Mouse (Mus musculus): Measurements from ENCODE around the gene Stac3. TPM values are rescaled to one million over a fixed set of nuclear protein-coding genes. Genes with fewer than 3 reads are reported as not detected.

The Stac3 gene
- 8.8 and 9.8 TPM in 2 replicates for polyA plus RNA-seq (2012; rRNA removed)

GRCm38 (mm10) chr10:127500894-127501893 lies at the start of gene Stac3:
TSS of gene Stac3 (plus strand) at chr10:127501686.
- no peak for DNase-seq (ENCODE audit: extremely low spot score in 1 of 2, low spot score in 1 of 2)

- DNase-seq (ENCODE audit: extremely low spot score in 1 of 2, low spot score in 1 of 2): no peak
Observed at GRCm38 (mm10) chr10:127453701-127454100, 47.8 kb upstream of the Stac3 start.

- peak; percentile 43 to 70 for DNase-seq (ENCODE audit: extremely low spot score in 1 of 2, low spot score in 1 of 2)
Observed at GRCm38 (mm10) chr10:127462411-127463096, 38.9 kb upstream of the Stac3 start.

DNA sequence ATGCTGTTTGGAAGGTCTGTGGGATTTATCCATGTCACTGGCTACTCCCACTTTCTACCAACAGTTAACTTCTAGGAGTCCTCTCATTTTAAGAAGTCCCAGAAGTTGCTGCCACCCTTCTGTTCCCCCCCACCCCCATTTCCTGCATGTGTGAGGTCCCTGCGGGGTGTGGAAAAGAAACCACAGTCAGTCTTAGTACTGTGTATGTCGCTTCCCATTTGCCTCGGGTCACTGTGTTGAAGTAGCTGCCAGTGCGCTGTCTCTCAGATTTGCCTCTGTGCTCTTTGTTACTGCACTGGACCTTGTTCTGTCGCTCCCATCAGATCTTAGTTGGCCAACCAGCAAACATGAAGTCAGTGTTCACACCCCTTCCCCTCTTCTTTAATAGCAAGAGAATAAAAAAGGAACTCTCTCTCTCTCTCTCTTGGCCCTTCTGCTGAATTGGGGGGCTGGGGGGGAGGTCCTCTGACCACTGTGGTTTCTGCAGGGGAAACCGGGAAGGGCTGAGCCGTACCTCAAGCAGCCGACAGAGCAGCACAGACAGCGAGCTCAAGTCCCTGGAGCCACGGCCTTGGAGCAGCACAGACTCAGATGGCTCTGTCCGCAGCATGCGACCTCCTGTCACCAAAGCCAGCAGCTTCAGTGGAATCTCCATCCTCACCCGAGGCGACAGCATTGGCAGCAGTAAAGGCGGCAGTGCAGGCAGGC lies 30.1 kb upstream of the Stac3 start:
- DNase-seq (ENCODE audit: extremely low spot score in 1 of 2, low spot score in 1 of 2): no peak

DNA sequence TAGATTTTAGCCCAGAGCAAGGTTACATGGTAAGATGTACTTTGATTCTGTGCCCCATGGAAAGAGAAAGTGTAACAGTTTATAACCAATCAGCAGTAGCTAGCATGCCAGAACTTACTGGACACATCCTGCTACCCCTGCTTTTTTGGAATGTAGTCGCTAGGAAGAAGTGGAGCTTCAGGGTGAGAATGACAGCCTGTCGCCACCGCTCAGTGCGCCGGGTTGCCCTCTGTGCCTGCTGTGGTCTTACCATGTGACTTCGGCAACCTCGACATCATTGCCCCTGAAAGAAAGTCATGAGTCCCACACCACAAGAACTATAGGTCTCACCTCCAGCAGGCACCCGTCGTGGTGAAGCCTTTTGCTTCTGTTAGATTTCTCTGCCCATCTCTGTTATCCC lies 28.8 kb upstream of the Stac3 start:
- DNase-seq (ENCODE audit: extremely low spot score in 1 of 2, low spot score in 1 of 2): no peak

GRCm38 (mm10) chr10:127475175-127475574 lies 26.3 kb upstream of the Stac3 start:
- no peak for DNase-seq (ENCODE audit: extremely low spot score in 1 of 2, low spot score in 1 of 2)

- DNase-seq (ENCODE audit: extremely low spot score in 1 of 2, low spot score in 1 of 2): no peak
Observed at GRCm38 (mm10) chr10:127476541-127476940, 24.9 kb upstream of the Stac3 start.

- DNase-seq (ENCODE audit: extremely low spot score in 1 of 2, low spot score in 1 of 2): no peak
Observed at GRCm38 (mm10) chr10:127477301-127477700, 24.2 kb upstream of the Stac3 start.

GRCm38 (mm10) chr10:127479131-127479530 lies 22.4 kb upstream of the Stac3 start:
- peak in 1 of 2 experiments; percentile 61 for DNase-seq (ENCODE audit: extremely low spot score in 1 of 2, low spot score in 1 of 2)

- DNase-seq (ENCODE audit: extremely low spot score in 1 of 2, low spot score in 1 of 2): peak; percentile 49 to 80
Observed at GRCm38 (mm10) chr10:127480833-127481813, 20.4 kb upstream of the Stac3 start.

DNA sequence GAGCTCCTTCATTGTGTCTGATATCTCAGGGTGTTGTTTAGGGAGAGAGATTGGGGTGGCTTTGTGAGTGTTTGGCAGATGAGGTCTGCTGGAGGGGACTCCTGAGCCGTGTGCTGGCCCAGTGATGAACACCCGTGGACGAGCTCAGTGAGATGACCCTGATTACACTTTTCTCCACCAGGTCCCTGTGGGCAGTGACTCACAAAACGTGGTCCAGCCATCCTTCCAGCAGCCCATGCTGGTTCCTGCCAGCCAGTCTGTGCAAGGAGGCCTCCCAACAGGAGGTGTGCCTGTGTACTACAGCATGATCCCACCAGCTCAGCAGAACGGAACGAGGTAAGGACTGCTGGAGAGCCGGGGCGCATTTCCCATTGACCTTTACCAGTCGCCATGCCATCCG lies 16.3 kb upstream of the Stac3 start:
- no peak for DNase-seq (ENCODE audit: extremely low spot score in 1 of 2, low spot score in 1 of 2)

GRCm38 (mm10) chr10:127488856-127489255 lies 12.6 kb upstream of the Stac3 start:
- DNase-seq (ENCODE audit: extremely low spot score in 1 of 2, low spot score in 1 of 2): no peak

DNA sequence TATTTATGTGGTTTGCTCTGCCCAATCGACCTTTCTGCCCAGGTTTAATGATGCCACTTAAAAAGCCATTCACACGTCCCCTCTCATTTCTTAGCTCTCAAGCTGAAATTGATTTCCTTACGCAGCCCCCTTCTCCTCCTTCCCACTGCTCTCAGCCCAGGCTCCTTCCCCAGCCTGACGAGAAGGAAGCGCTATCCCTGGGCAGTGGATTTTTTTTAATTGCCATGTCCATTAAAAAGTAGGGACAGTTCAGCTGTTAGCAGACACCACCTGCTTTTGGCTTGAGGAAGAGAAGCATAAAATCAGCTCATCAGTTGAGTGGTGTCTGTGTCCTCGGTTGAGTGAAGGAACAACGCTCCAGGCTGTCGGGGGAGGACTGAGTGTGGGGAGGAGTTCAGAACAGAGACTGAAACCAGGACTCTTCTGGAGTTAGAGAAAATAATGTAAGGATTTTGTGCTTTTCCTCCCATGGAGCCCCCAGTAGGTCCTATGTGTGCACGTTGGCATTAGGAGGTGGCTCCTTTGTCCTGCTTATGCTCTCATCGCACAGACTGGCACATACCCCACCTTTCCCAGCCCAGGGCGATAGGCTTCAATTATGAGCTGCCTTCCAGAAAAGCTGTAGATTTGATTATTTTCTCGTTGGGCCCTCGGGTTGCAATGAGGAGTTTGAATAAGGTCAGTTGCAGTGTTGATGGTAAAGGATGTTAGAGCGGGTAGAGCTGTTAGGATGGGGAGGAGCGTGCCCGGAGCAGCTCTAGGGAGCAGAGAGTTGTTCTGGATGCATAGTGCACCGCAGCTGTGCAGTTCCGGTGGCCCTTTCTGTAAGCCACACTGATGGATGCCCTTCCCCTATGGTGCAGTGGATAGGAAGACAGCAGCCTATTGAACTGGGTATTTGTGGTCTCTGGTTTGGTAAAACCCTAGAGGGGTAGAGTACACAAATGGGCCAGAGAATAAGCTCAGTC lies 11.0 kb upstream of the Stac3 start:
- no peak for DNase-seq (ENCODE audit: extremely low spot score in 1 of 2, low spot score in 1 of 2)

GRCm38 (mm10) chr10:127491128-127491512 lies 10.4 kb upstream of the Stac3 start:
- DNase-seq (ENCODE audit: extremely low spot score in 1 of 2, low spot score in 1 of 2): no peak

DNA sequence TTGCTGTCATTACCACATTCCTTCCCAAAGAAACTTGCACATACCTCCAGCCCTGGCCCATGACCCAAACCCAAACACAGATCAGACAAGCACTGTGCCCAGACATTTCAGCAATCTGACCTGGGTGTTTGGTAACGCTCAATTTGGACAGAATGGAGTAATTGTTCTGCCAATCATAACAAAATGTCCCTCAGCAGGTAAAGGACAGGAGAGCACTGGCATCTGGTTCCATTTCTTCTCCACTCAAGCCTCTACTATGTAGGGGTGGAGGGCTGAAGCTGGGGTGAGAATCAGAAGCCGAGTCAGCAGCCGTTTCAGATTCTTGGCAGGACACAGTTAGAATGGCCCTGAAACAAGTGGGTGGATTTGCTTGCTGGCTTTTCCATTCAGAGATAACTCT lies 9.4 kb upstream of the Stac3 start:
- no peak for DNase-seq (ENCODE audit: extremely low spot score in 1 of 2, low spot score in 1 of 2)

GRCm38 (mm10) chr10:127496156-127496555 lies 5.3 kb upstream of the Stac3 start:
- DNase-seq (ENCODE audit: extremely low spot score in 1 of 2, low spot score in 1 of 2): no peak

DNA sequence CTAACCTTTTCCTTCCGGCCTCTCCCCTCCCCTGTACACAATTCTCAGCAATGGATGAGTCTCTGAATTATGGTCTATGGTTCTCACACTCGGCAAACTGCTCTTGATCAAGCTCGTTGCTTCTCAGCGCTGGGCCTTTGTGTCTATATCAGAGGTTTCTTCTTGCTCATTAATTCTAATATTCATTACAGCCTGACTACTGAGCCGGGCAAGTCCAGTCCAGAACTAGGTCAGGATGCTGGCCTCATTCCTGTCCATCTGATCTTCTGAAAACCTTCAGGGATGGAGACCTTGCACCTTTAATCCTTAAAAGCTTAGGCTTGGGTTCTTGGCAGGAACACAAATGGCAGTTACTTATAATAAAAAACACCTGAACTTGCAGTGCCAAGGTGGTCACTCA lies 2.0 kb upstream of the Stac3 start:
- no peak for DNase-seq (ENCODE audit: extremely low spot score in 1 of 2, low spot score in 1 of 2)

- no peak for DNase-seq (ENCODE audit: extremely low spot score in 1 of 2, low spot score in 1 of 2)
Observed at GRCm38 (mm10) chr10:127500042-127500441, 1.4 kb upstream of the Stac3 start.

GRCm38 (mm10) chr10:127508239-127508638 lies 6.8 kb downstream of the Stac3 start:
- DNase-seq (ENCODE audit: extremely low spot score in 1 of 2, low spot score in 1 of 2): peak; percentile 67 to 85

All from frontal cortex, adult 2 months (tissue).